Mouse (Mus musculus) ZHBTc4 (cell line): Measurements from ENCODE around the gene 3110082I17Rik.

Experiments
- DNase-seq: peaks from one replicate; pipeline ENCODE4 v3.0.0-alpha.2; 2011; ENCODE audit warnings: low read depth, low spot score

Gene 3110082I17Rik

DNA sequence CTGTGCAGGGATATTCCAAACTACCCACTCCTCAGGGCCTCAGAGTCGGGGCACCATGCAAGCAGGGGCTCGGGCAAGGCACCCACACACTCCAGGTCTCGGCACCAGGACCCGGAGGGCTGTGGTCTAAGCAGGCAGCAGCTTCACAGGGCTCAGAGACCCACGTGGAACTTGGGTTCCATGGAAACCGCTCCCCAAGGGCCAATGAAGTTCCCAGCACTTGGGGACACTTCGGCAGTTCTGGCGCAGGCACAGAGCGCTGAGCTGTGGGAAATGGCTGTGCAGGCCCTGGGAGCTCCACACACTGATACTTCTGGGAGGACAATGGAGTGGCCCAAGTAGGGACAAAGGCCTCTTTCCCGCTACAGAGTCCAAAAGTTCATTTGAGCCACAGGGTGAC lies 7.3 kb downstream of the 3110082I17Rik start:
- DNase-seq = no peak

DNA sequence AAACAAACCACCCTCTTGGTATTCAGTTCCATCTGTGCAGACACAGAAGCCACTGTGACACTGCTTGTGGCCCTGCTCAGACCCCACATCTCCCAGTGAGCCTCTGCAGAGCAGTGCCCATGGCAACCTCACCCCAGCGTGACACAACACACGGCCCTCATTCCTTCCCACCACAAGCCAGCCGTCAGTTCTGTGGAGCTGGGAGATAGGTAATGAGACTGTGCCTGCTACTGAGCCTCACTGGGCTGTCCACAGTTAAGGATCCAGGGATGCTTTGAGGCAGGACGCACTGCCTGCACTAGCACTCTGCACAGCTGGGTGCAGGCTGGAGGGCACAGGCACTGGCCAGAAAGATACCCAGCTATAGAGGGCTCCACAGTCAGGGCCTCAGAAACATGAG lies 10.4 kb downstream of the 3110082I17Rik start:
- DNase-seq = no peak

GRCm38 (mm10) chr5:139449161-139449791 lies 11.1 kb downstream of the 3110082I17Rik start:
- DNase-seq = no peak

DNA sequence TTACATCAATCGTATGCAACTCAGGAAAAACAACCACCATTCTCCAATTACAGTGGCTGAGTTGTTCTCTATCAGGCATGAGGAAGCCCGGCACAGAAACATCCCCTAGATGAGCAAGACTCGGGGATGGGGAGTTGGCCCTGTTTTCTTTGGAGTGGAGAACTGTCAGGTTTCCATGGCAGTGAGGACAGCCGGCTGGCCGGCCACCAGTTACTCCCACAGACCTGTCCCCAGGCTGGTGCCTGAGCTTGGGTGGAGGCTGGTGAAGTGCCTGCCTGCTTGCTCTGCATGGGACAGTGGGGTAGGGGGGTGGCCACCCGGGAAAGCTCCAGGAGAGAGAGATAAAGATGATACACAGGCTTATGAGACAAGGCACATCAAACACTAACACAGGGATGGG lies 12.3 kb downstream of the 3110082I17Rik start:
- DNase-seq = no peak

- no peak for DNase-seq
Measured at GRCm38 (mm10) chr5:139445258-139445657, 15.1 kb downstream of the 3110082I17Rik start.

DNA sequence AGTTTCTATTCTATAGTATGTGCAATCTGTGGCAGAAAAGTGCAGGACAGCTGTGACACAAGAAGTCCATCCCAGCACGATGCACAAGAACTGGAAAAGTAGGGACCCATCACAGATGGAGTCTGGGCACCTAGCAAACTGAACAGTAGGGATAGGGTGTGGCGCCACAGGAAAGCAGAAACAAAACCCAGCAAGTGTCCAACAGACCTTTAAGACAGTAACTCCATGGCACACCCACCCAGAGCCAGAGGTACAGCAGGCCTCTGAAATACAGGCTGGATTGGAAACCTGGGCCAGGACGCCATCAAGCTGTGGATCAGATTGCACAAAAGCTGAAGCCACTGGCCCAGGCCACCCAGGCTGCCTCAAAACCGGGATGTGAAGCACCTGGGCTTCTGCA lies 17.4 kb downstream of the 3110082I17Rik start:
- DNase-seq = no peak

GRCm38 (mm10) chr5:139442428-139442827 lies 17.9 kb downstream of the 3110082I17Rik start:
- DNase-seq = no peak

- no peak for DNase-seq
Measured at GRCm38 (mm10) chr5:139441726-139442018, 18.7 kb downstream of the 3110082I17Rik start.

- no peak for DNase-seq
Measured at GRCm38 (mm10) chr5:139440926-139441725, 19.2 kb downstream of the 3110082I17Rik start.

GRCm38 (mm10) chr5:139440451-139440850 lies 19.9 kb downstream of the 3110082I17Rik start:
- no peak for DNase-seq

GRCm38 (mm10) chr5:139438440-139438839 lies 21.9 kb downstream of the 3110082I17Rik start:
- DNase-seq = no peak

DNA sequence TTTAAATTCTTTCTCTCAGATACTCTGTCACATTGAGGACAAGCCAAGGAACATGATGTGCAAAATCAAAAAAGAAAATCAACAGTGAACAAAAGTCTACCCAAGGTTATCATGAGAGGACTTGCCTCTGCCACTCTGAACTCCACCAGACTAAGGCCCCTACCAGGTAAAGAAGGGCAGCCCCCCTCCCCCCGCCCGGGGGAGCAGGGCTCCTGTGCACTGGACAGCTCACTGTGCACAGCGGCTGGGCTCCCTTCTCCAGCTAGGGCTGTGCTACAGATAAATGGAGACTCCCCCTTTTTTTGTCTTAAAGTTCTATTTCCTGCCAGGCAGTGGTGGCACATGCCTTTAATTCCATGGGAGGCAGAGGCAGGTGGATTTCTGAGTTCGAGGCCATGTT lies 22.6 kb downstream of the 3110082I17Rik start:
- no peak for DNase-seq

DNA sequence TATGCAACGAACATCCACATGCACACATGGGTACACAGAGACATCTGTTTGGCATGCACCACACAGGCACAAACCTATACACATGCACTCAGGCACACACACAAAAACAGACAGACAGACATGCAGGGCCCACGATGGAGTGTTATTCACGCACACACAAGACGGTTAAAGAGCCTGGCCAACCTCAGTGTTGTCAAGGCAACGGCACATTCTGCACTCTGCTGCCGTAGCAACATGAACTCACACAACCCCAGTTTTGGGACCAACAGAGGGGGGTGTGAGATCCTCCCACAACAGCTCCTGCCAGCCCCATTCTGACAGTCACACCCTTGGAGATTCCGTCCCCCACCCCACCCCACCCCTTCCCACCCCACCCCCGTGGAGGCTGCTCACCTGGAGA lies 25.4 kb downstream of the 3110082I17Rik start:
- DNase-seq = no peak

GRCm38 (mm10) chr5:139433842-139434568 lies 26.3 kb downstream of the 3110082I17Rik start:
- no peak for DNase-seq

GRCm38 (mm10) chr5:139432747-139433508 lies 27.4 kb downstream of the 3110082I17Rik start:
- DNase-seq = no peak

DNA sequence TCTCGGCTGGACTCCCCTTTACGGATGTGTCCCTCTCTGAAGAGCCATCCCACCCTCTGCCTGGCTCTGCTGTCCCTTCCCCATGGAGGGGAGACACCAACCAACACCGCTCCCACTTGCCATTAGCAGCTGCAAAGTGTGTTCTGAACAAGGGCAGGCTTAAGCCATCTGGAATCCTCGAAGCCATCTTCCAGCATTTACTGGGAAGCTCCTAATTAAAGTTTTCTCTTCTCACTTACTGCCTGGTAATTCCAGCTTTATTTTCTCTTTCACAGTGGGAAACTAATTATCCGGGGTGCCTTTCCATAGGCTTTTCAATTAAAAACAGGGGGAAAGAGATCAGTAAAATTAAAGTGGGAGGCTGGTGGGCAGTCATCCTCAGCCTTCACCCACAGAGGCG lies 28.0 kb downstream of the 3110082I17Rik start:
- DNase-seq = no peak

DNA sequence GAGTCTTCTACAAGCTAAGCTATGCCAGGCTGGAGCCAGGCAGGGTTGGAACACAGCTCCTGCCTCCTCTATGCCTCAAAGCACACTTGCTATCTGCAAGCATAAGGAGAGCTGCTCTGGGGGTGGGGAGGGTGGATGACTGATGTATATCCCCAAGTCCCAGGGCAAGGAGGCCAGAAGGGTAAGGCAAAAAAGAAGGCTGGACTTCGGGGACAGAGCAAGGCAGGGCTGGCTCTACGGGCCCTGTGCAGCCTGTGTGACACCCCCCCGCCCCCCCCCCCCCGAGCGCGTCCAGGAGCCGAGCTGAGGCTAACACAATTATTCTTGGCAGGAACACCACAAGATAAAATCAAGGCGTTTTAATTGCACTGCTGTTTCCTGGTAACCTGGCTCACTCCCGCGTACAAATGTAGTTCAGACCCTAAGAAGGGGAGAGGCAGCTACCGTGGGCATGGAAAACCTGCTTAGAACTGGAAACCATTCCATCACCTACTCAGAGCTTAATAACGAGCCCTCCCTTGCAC lies 30.4 kb downstream of the 3110082I17Rik start:
- DNase-seq = no peak

GRCm38 (mm10) chr5:139427989-139428388 lies 32.3 kb downstream of the 3110082I17Rik start:
- DNase-seq = no peak

DNA sequence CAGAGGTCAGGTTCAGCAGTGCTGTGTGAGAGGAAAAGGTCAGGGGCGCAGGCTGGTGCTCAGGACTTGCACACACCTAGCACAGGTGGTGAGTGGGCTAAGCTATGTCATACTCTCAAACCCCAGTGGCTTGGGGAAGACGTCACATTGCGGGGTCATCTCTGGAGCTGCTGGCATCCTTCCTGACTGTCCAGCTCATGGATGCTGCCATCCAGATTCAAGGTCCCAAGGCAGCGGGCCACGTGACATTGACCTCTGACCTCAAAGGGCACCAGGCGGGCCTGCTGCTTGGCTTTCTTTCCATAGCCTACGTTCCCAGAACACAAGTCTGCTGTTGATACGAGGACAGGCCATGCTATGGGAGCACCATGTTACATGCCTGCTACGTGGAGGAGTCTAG lies 33.3 kb downstream of the 3110082I17Rik start:
- no peak for DNase-seq

- DNase-seq = no peak
Measured at GRCm38 (mm10) chr5:139425198-139425597, 35.1 kb downstream of the 3110082I17Rik start.

GRCm38 (mm10) chr5:139423026-139423865 lies 37.1 kb downstream of the 3110082I17Rik start, which contains the start of gene Gper1:
Gene Gper1 (plus strand): TSS chr5:139423151.
- DNase-seq = no peak
